Comparison of ENCODE assay signal across 10 mouse cellular contexts in genomic region chr5:139804573-139805111, GRCm38 (mm10). TPM values are rescaled to one million over a fixed set of nuclear protein-coding genes. Genes with fewer than 3 reads are reported as not detected.
DNase-seq lines count a peak whose midpoint lies in the region; ATAC-seq lines count a peak whose summit lies in the region.
"Had no signal": no experiment of that assay in that cellular context is flagged by ENCODE, and none has a peak within 500 bp of the region (broad histone marks: within the 10 kb centered on the region; RNA-seq: fewer than 3 reads in every experiment).

No protein-coding gene starts in this region.

- 0 out of 2 replicates have a peak overlapping the region, but pooled peaks have one; percentile 42 for H3K4me3 ChIP-seq in heart, embryonic 10.5 days
- peak overlapping the region; percentile 20; the same call in 1 of the 2 replicates for H3K4me3 ChIP-seq in liver, embryonic 12.5 days
- H3K4me3 ChIP-seq: layer of hippocampus, adult 2 months had no signal

- peak overlapping the region; percentile 69 for H3K4me2 ChIP-seq in liver, embryonic 12.5 days

- H3K27me3 ChIP-seq in heart, embryonic 10.5 days (ENCODE audit: insufficient read depth, poor library complexity, severe bottlenecking), result no peaks in the 10 kb centered on the region
- no peaks in the 10 kb centered on the region for H3K27me3 ChIP-seq in liver, embryonic 12.5 days (replicated peaks)

- no peaks in the 10 kb centered on the region for H3K9me3 ChIP-seq in heart, embryonic 10.5 days
- H3K9me3 ChIP-seq in liver, embryonic 12.5 days (replicated peaks), result no peaks in the 10 kb centered on the region; the same call in 1 of the 2 replicates

- H3K4me1 ChIP-seq in heart, embryonic 10.5 days, result peaks cover 61% of the 10 kb centered on the region
- peaks cover 74% of the 10 kb centered on the region for H3K4me1 ChIP-seq in liver, embryonic 12.5 days

- H3K36me3 ChIP-seq in heart, embryonic 10.5 days, result peaks cover 29% of the 10 kb centered on the region
- peaks cover 54% of the 10 kb centered on the region for H3K36me3 ChIP-seq in liver, embryonic 12.5 days

- no peak for DNase-seq in heart, embryonic 10.5 days (ENCODE audit: low spot score)
- no peak for DNase-seq in heart, adult 18-20 months
- peak; percentile 62 for DNase-seq in spleen, adult 12 weeks (ENCODE audit: low spot score)
- no peak for DNase-seq in spleen, postnatal 14 days (ENCODE audit: low spot score in 2 of 2)
- no peak for DNase-seq in T-cell, adult 2 months (ENCODE audit: low spot score)
- DNase-seq in natural killer cell, adult 2 months (ENCODE audit: low spot score in 2 of 2), result no peak
- DNase-seq in lung, postnatal 4 days, result no peak

- 54% methylated on average over 11 of the region's 11 CpGs for WGBS in heart, embryonic 10.5 days
- 23% methylated on average over 11 of the region's 11 CpGs for WGBS in liver, embryonic 12.5 days (ENCODE audit: insufficient replicate concordance)

- H3K9ac ChIP-seq in liver, embryonic 12.5 days, result peak overlapping the region; percentile 70

- ATAC-seq in liver, embryonic 12.5 days, result peak; percentile 44

- H3K27ac ChIP-seq in heart, embryonic 10.5 days, result peak overlapping the region; percentile 89
- peak overlapping the region; percentile 100 for H3K27ac ChIP-seq in liver, embryonic 12.5 days
- H3K27ac ChIP-seq: layer of hippocampus, adult 2 months had no signal

RNA-seq across cellular contexts. Expression of gene Mafk, which starts 13.3 kb away (rescaled TPM):
- 20.7 and 25.1 TPM in 2 replicates for polyA plus RNA-seq in heart, embryonic 10.5 days (2016; fragmentation: Nextera tagmentation; extraction: Ambion mirVana)
- 10 to 100 TPM; 37.3 to 39.7 TPM for total RNA-seq in heart, adult 18-20 months (2021)
- polyA plus RNA-seq in liver, embryonic 12.5 days (2016; fragmentation: Nextera tagmentation; extraction: Ambion mirVana), result 47.7 and 48.9 TPM in 2 replicates

RNA-seq across cellular contexts. Expression of gene Tmem184a, which starts 15.1 kb away (rescaled TPM):
- 2.8 and 3.6 TPM in 2 replicates for polyA plus RNA-seq in heart, embryonic 10.5 days (2016; fragmentation: Nextera tagmentation; extraction: Ambion mirVana)
- under 1 TPM; 0.21 to 0.60 TPM for total RNA-seq in heart, adult 18-20 months (2021)
- polyA plus RNA-seq in liver, embryonic 12.5 days (2016; fragmentation: Nextera tagmentation; extraction: Ambion mirVana), result 1.6 TPM in 2 replicates

RNA-seq across cellular contexts. Expression of gene Gm26938, which starts 21.6 kb away (rescaled TPM):
- polyA plus RNA-seq in heart, embryonic 10.5 days (2016; fragmentation: Nextera tagmentation; extraction: Ambion mirVana), result not detected in 2 replicates
- total RNA-seq in heart, adult 18-20 months (2021), result not detected
- not detected in 2 replicates for polyA plus RNA-seq in liver, embryonic 12.5 days (2016; fragmentation: Nextera tagmentation; extraction: Ambion mirVana)
- total RNA-seq: layer of hippocampus, adult 2 months; liver, adult 2 months had no signal
- polyA plus RNA-seq: liver, adult 2 months had no signal

RNA-seq across cellular contexts. Expression of gene Psmg3, which starts 22.0 kb away (rescaled TPM):
- polyA plus RNA-seq in heart, embryonic 10.5 days (2016; fragmentation: Nextera tagmentation; extraction: Ambion mirVana), result 57.0 and 76.5 TPM in 2 replicates
- total RNA-seq in heart, adult 18-20 months (2021), result 10 to 100 TPM in 1 of 2 experiments, 1 to 10 TPM in 1; 8.1 to 10.1 TPM
- polyA plus RNA-seq in liver, embryonic 12.5 days (2016; fragmentation: Nextera tagmentation; extraction: Ambion mirVana), result 75.6 and 80.9 TPM in 2 replicates

RNA-seq across cellular contexts. Expression of gene Ints1, which starts 29.2 kb away (rescaled TPM):
- 30.3 and 31.3 TPM in 2 replicates for polyA plus RNA-seq in heart, embryonic 10.5 days (2016; fragmentation: Nextera tagmentation; extraction: Ambion mirVana)
- 10 to 100 TPM; 37.7 to 39.5 TPM for total RNA-seq in heart, adult 18-20 months (2021)
- 21.8 and 23.3 TPM in 2 replicates for polyA plus RNA-seq in liver, embryonic 12.5 days (2016; fragmentation: Nextera tagmentation; extraction: Ambion mirVana)
